Mouse (Mus musculus): Measurements from ENCODE around the gene Olfr506. TPM values are rescaled to one million over a fixed set of nuclear protein-coding genes. Genes with fewer than 3 reads are reported as not detected.
"Not testable (repeated sequence)": the region's sequence is repeated elsewhere in the genome, so short reads cannot be mapped to it uniquely, and the experiment has no call there.

The Olfr506 gene
- total RNA-seq (2021), result not detected
- long read RNA-seq, experiment 1, result 0 reads
- long read RNA-seq, experiment 2, result 0 reads

GRCm38 (mm10) chr7:108610487-108610886 is at the start of gene Olfr506:
Gene Olfr506 (plus strand): TSS chr7:108610787.
- intact Hi-C loops (cut with DNase I), result no loop called here
- no peak for DNase-seq

- intact Hi-C loops (cut with DNase I), result no loop called here
- DNase-seq, result no peak
Observed at GRCm38 (mm10) chr7:108565693-108566092, 44.9 kb upstream of the Olfr506 start, which contains the start of gene Olfr504. Gene Olfr504 (minus strand): TSS chr7:108565793.

GRCm38 (mm10) chr7:108589797-108590196 is 20.8 kb upstream of the Olfr506 start:
- no peak for DNase-seq
- intact Hi-C loops (cut with DNase I), result no loop called here

GRCm38 (mm10) chr7:108601916-108602315 is 8.7 kb upstream of the Olfr506 start:
- DNase-seq; intact Hi-C loops (cut with DNase I): not testable (repeated sequence)

GRCm38 (mm10) chr7:108614110-108614509 is 3.5 kb downstream of the Olfr506 start:
- DNase-seq, result no peak
- intact Hi-C loops (cut with DNase I), result no loop called here

GRCm38 (mm10) chr7:108616781-108617180 is 6.2 kb downstream of the Olfr506 start:
- DNase-seq; intact Hi-C loops (cut with DNase I): not testable (repeated sequence)

- DNase-seq, result no peak
- intact Hi-C loops (cut with DNase I), result no loop called here
Observed at GRCm38 (mm10) chr7:108621514-108621913, 10.9 kb downstream of the Olfr506 start, which contains the start of gene Olfr507. Gene Olfr507 (plus strand): TSS chr7:108621814.

GRCm38 (mm10) chr7:108629694-108630093 is 19.1 kb downstream of the Olfr506 start, which contains the start of gene Olfr508:
Gene Olfr508 (plus strand): TSS chr7:108629994.
- intact Hi-C loops (cut with DNase I), result no loop called here
- DNase-seq, result no peak

GRCm38 (mm10) chr7:108651806-108652205 is 41.2 kb downstream of the Olfr506 start, which contains the start of gene Olfr509:
Gene Olfr509 (minus strand): TSS chr7:108651906.
- no peak for DNase-seq
- intact Hi-C loops (cut with DNase I), result no loop called here

- intact Hi-C loops (cut with DNase I), result no loop called here
- no peak for DNase-seq
Observed at GRCm38 (mm10) chr7:108662419-108662818, 51.8 kb downstream of the Olfr506 start.

Other genes with a start within 250 kb of the Olfr506 start
- gene Olfr494, start 245.5 kb upstream of the Olfr506 start, total RNA-seq (2021), result not detected
- not detected for gene Olfr495, start 217.6 kb upstream of the Olfr506 start, total RNA-seq (2021)
- gene Olfr497, start 190.4 kb upstream of the Olfr506 start, total RNA-seq (2021), result not detected
- not detected for gene Olfr498, start 145.5 kb upstream of the Olfr506 start, total RNA-seq (2021)
- not detected for gene Olfr502, start 85.7 kb upstream of the Olfr506 start, total RNA-seq (2021)
- not detected for gene Olfr503, start 66.3 kb upstream of the Olfr506 start, total RNA-seq (2021)
- not detected for gene Olfr504, start 45.0 kb upstream of the Olfr506 start, total RNA-seq (2021)
- gene Olfr507, start 11.0 kb downstream of the Olfr506 start, total RNA-seq (2021), result not detected
- not detected for gene Olfr508, start 19.2 kb downstream of the Olfr506 start, total RNA-seq (2021)
- gene Olfr509, start 41.1 kb downstream of the Olfr506 start, total RNA-seq (2021), result not detected
- not detected for gene Olfr510, start 55.6 kb downstream of the Olfr506 start, total RNA-seq (2021)
- not detected for gene Olfr512, start 102.5 kb downstream of the Olfr506 start, total RNA-seq (2021)
- not detected for gene Olfr513, start 140.2 kb downstream of the Olfr506 start, total RNA-seq (2021)
- not detected for gene Olfr514, start 215.2 kb downstream of the Olfr506 start, total RNA-seq (2021)
- gene Olfr516, start 239.7 kb downstream of the Olfr506 start, total RNA-seq (2021), result not detected

All from heart, postnatal 14 days (tissue).